Mouse (Mus musculus): ENCODE measurements around the gene Pik3r1. TPM values are rescaled to one million over a fixed set of nuclear protein-coding genes. Genes with fewer than 3 reads are reported as not detected.
A peak's percentile ranks its signal among the peaks of the same experiment; 100 is the strongest.

The Pik3r1 gene
- 13.6 and 14.4 TPM in 2 replicates for polyA plus RNA-seq (2016; fragmentation: Nextera tagmentation; extraction: Ambion mirVana)

GRCm38 (mm10) chr13:101767809-101768629 is at the start of gene Pik3r1:
TSS of gene Pik3r1 (minus strand) at chr13:101768217.
- no peaks in the 10 kb centered on the region for H3K9me3 ChIP-seq
- peak; percentile 98 for DNase-seq (ENCODE audit: low spot score)
- H3K4me3 ChIP-seq: peak within 1 kb of the TSS; percentile 79
- peak within 1 kb of the TSS; percentile 94 for H3K27ac ChIP-seq
- H3K36me3 ChIP-seq: no peaks in the 10 kb centered on the region
- H3K27me3 ChIP-seq (ENCODE audit: insufficient read depth, poor library complexity, severe bottlenecking): no peaks in the 10 kb centered on the region
- H3K4me1 ChIP-seq: peaks cover 32% of the 10 kb centered on the region
- under 1% methylated on average over 61 of the region's 76 CpGs for WGBS

- H3K27ac ChIP-seq: no peak overlapping the region
- 56% methylated on average over 10 of the region's 10 CpGs for WGBS
- H3K4me3 ChIP-seq: no peak overlapping the region
- H3K4me1 ChIP-seq: peaks cover 10% of the 10 kb centered on the region
- no peaks in the 10 kb centered on the region for H3K36me3 ChIP-seq
- H3K9me3 ChIP-seq: no peaks in the 10 kb centered on the region
- H3K27me3 ChIP-seq (ENCODE audit: insufficient read depth, poor library complexity, severe bottlenecking): 0 out of 2 replicates have a peak, but pooled peaks cover 4% of the 10 kb centered on the region
- no peak for DNase-seq (ENCODE audit: low spot score)
Observed at GRCm38 (mm10) chr13:101813267-101813900, 45.4 kb upstream of the Pik3r1 start.

GRCm38 (mm10) chr13:101812341-101812740 is 44.3 kb upstream of the Pik3r1 start:
- 0 out of 2 replicates have a peak, but pooled peaks cover 4% of the 10 kb centered on the region for H3K27me3 ChIP-seq (ENCODE audit: insufficient read depth, poor library complexity, severe bottlenecking)
- H3K9me3 ChIP-seq: no peaks in the 10 kb centered on the region
- H3K4me3 ChIP-seq: no peak overlapping the region
- H3K4me1 ChIP-seq: peaks cover 10% of the 10 kb centered on the region
- no peak for DNase-seq (ENCODE audit: low spot score)
- H3K36me3 ChIP-seq: no peaks in the 10 kb centered on the region
- WGBS: 80% methylated on average over 5 of the region's 5 CpGs
- H3K27ac ChIP-seq: no peak overlapping the region

- 64% methylated on average over 9 of the region's 9 CpGs for WGBS
Observed at GRCm38 (mm10) chr13:101811882-101812281, 43.9 kb upstream of the Pik3r1 start.

GRCm38 (mm10) chr13:101810667-101811066 is 42.6 kb upstream of the Pik3r1 start:
- Histone ChIP-seq H3K36me3 (no peaks in the 10 kb centered on the region), H3K4me1 (peaks cover 12% of the 10 kb centered on the region), H3K27ac (no peak overlapping the region), H3K27me3 (ENCODE audit: insufficient read depth, poor library complexity, severe bottlenecking) (no peaks in the 10 kb centered on the region), H3K9me3 (no peaks in the 10 kb centered on the region), H3K4me3 (no peak overlapping the region)
- WGBS: 81% methylated on average over 7 of the region's 7 CpGs
- DNase-seq (ENCODE audit: low spot score): no peak

More at GRCm38 (mm10) chr13:101811882-101812281, 43.9 kb upstream of the Pik3r1 start:
- no peak for DNase-seq (ENCODE audit: low spot score)
- H3K4me1 ChIP-seq: peaks cover 10% of the 10 kb centered on the region
- no peak overlapping the region for H3K27ac ChIP-seq
- H3K4me3 ChIP-seq: no peak overlapping the region
- H3K36me3 ChIP-seq: no peaks in the 10 kb centered on the region
- H3K27me3 ChIP-seq (ENCODE audit: insufficient read depth, poor library complexity, severe bottlenecking): 0 out of 2 replicates have a peak, but pooled peaks cover 4% of the 10 kb centered on the region
- no peaks in the 10 kb centered on the region for H3K9me3 ChIP-seq

- DNase-seq (ENCODE audit: low spot score): no peak
- no peaks in the 10 kb centered on the region for H3K36me3 ChIP-seq
- no peaks in the 10 kb centered on the region for H3K27me3 ChIP-seq (ENCODE audit: insufficient read depth, poor library complexity, severe bottlenecking)
- WGBS: 85% methylated on average over 3 of the region's 3 CpGs
- H3K4me3 ChIP-seq: no peak overlapping the region
- H3K4me1 ChIP-seq: peaks cover 16% of the 10 kb centered on the region
- H3K27ac ChIP-seq: no peak overlapping the region
- H3K9me3 ChIP-seq: no peaks in the 10 kb centered on the region
Observed at GRCm38 (mm10) chr13:101809796-101810195, 41.8 kb upstream of the Pik3r1 start.

GRCm38 (mm10) chr13:101805559-101806091 is 37.6 kb upstream of the Pik3r1 start:
- H3K36me3 ChIP-seq: no peaks in the 10 kb centered on the region
- H3K9me3 ChIP-seq: no peaks in the 10 kb centered on the region
- peaks cover 12% of the 10 kb centered on the region; the same call in 1 of the 2 replicates for H3K4me1 ChIP-seq
- 24% methylated on average over 3 of the region's 3 CpGs for WGBS
- no peaks in the 10 kb centered on the region for H3K27me3 ChIP-seq (ENCODE audit: insufficient read depth, poor library complexity, severe bottlenecking)
- no peak overlapping the region for H3K4me3 ChIP-seq
- no peak overlapping the region for H3K27ac ChIP-seq
- DNase-seq (ENCODE audit: low spot score): no peak

- Histone ChIP-seq H3K27ac (peak overlapping the region; percentile 91), H3K27me3 (ENCODE audit: insufficient read depth, poor library complexity, severe bottlenecking) (peaks cover 5% of the 10 kb centered on the region; the same call in 1 of the 2 replicates), H3K36me3 (no peaks in the 10 kb centered on the region), H3K4me1 (peaks cover 16% of the 10 kb centered on the region; the same call in 1 of the 2 replicates), H3K4me3 (peak overlapping the region; percentile 66), H3K9me3 (no peaks in the 10 kb centered on the region)
- DNase-seq (ENCODE audit: low spot score): peak; percentile 82
- WGBS: under 1% methylated on average over 41 of the region's 41 CpGs
Observed at GRCm38 (mm10) chr13:101801372-101802186, 33.6 kb upstream of the Pik3r1 start.

GRCm38 (mm10) chr13:101800833-101801371 is 32.9 kb upstream of the Pik3r1 start:
- Histone ChIP-seq H3K27ac (peak overlapping the region; percentile 91), H3K27me3 (ENCODE audit: insufficient read depth, poor library complexity, severe bottlenecking) (peaks cover 5% of the 10 kb centered on the region; the same call in 1 of the 2 replicates), H3K36me3 (no peaks in the 10 kb centered on the region), H3K4me3 (peak overlapping the region; percentile 66), H3K4me1 (peaks cover 16% of the 10 kb centered on the region; the same call in 1 of the 2 replicates), H3K9me3 (no peaks in the 10 kb centered on the region)
- DNase-seq (ENCODE audit: low spot score): no peak
- 22% methylated on average over 10 of the region's 10 CpGs for WGBS

GRCm38 (mm10) chr13:101800021-101800596 is 32.1 kb upstream of the Pik3r1 start:
- WGBS: 76% methylated on average over 13 of the region's 13 CpGs
- H3K27ac ChIP-seq: no peak overlapping the region
- peaks cover 5% of the 10 kb centered on the region; the same call in 1 of the 2 replicates for H3K27me3 ChIP-seq (ENCODE audit: insufficient read depth, poor library complexity, severe bottlenecking)

GRCm38 (mm10) chr13:101799318-101799717 is 31.3 kb upstream of the Pik3r1 start:
- DNase-seq (ENCODE audit: low spot score): no peak
- Histone ChIP-seq H3K4me1 (peaks cover 10% of the 10 kb centered on the region; the same call in 1 of the 2 replicates), H3K27ac (no peak overlapping the region), H3K36me3 (no peaks in the 10 kb centered on the region), H3K4me3 (no peak overlapping the region), H3K9me3 (no peaks in the 10 kb centered on the region), H3K27me3 (ENCODE audit: insufficient read depth, poor library complexity, severe bottlenecking) (peaks cover 5% of the 10 kb centered on the region; the same call in 1 of the 2 replicates)
- 91% methylated on average over 2 of the region's 2 CpGs for WGBS

More at GRCm38 (mm10) chr13:101800021-101800596, 32.1 kb upstream of the Pik3r1 start:
- H3K4me1 ChIP-seq: peaks cover 10% of the 10 kb centered on the region; the same call in 1 of the 2 replicates
- H3K36me3 ChIP-seq: no peaks in the 10 kb centered on the region
- H3K4me3 ChIP-seq: no peak overlapping the region
- H3K9me3 ChIP-seq: no peaks in the 10 kb centered on the region
- no peak for DNase-seq (ENCODE audit: low spot score)
